Mouse (Mus musculus) gastrocnemius, postnatal 36 days (tissue): ENCODE data around the gene Emcn. TPM values are rescaled to one million over a fixed set of nuclear protein-coding genes. Genes with fewer than 3 reads are reported as not detected.

Experiments used
- DNase-seq, 2 experiments: peaks; one replicate each; pipeline ENCODE4 v3.0.0; 2022
- intact Hi-C: fragments of 180-260 bp; cut with DNase I; formaldehyde crosslinking; loops from one replicate; pipeline ENCODE4 v1.15.1; 2025
- long read RNA-seq, 2 experiments: library from polyadenylated mRNA; stranded (forward); transcript quantifications; one replicate each; pipeline ENCODE4 v2.0.0; 2021
- total RNA-seq, 2 experiments: library from RNA; stranded (reverse); gene quantifications; 2 replicates each; pipeline ENCODE4 v1.2.3; 2021

The Emcn gene
- 10 to 100 TPM in 1 of 2 experiments, 1 to 10 TPM in 1; 7.2 to 11.3 TPM for total RNA-seq
- long read RNA-seq, experiment 1, partial matches to known transcripts, result 2 of 5 reads
- long read RNA-seq, experiment 1, other reads (novel, unspliced or antisense), result 0 of 5 reads
- long read RNA-seq, experiment 2, partial matches to known transcripts, result 1 of 7 reads
- long read RNA-seq, experiment 2, other reads (novel, unspliced or antisense), result 1 of 7 reads

- DNase-seq, result no peak
- intact Hi-C loops, result no loop called here
Observed at GRCm38 (mm10) chr3:137340938-137341337, at the start of gene Emcn. Gene Emcn, plus strand, starts transcription at chr3:137341067.

- intact Hi-C loops, result no loop called here
- DNase-seq, result no peak
Observed at GRCm38 (mm10) chr3:137293174-137293591, 47.7 kb upstream of the Emcn start.

GRCm38 (mm10) chr3:137298230-137298629, 42.6 kb upstream of the Emcn start:
- no peak for DNase-seq
- intact Hi-C loops, result no loop called here

GRCm38 (mm10) chr3:137300210-137300609, 40.7 kb upstream of the Emcn start:
- intact Hi-C loops, result no loop called here

GRCm38 (mm10) chr3:137301195-137301594, 39.7 kb upstream of the Emcn start:
- intact Hi-C loops, result no loop called here
- DNase-seq, result no peak

More at GRCm38 (mm10) chr3:137300210-137300609, 40.7 kb upstream of the Emcn start:
- no peak for DNase-seq

- intact Hi-C loops, result no loop called here
Observed at GRCm38 (mm10) chr3:137302804-137303203, 38.1 kb upstream of the Emcn start.

GRCm38 (mm10) chr3:137309959-137310358, 30.9 kb upstream of the Emcn start:
- no peak for DNase-seq
- intact Hi-C loops, result no loop called here

More at GRCm38 (mm10) chr3:137302804-137303203, 38.1 kb upstream of the Emcn start:
- DNase-seq, result no peak

- intact Hi-C loops, result no loop called here
- no peak for DNase-seq
Observed at GRCm38 (mm10) chr3:137312540-137312939, 28.3 kb upstream of the Emcn start.

GRCm38 (mm10) chr3:137313775-137314362, 27.0 kb upstream of the Emcn start:
- no peak for DNase-seq
- intact Hi-C loops, result no loop called here

GRCm38 (mm10) chr3:137318371-137318770, 22.5 kb upstream of the Emcn start:
- DNase-seq, result no peak
- intact Hi-C loops, result no loop called here

- DNase-seq, result no peak
- intact Hi-C loops, result no loop called here
Observed at GRCm38 (mm10) chr3:137319950-137320349, 20.9 kb upstream of the Emcn start.

- no peak for DNase-seq
Observed at GRCm38 (mm10) chr3:137322304-137322703, 18.6 kb upstream of the Emcn start.

GRCm38 (mm10) chr3:137329898-137330297, 11.0 kb upstream of the Emcn start:
- no peak for DNase-seq

More at GRCm38 (mm10) chr3:137322304-137322703, 18.6 kb upstream of the Emcn start:
- intact Hi-C loops, result no loop called here

GRCm38 (mm10) chr3:137330950-137331349, 9.9 kb upstream of the Emcn start:
- no peak for DNase-seq
- intact Hi-C loops, result no loop called here

More at GRCm38 (mm10) chr3:137329898-137330297, 11.0 kb upstream of the Emcn start:
- intact Hi-C loops, result no loop called here

- intact Hi-C loops, result no loop called here
Observed at GRCm38 (mm10) chr3:137332531-137332930, 8.3 kb upstream of the Emcn start.

GRCm38 (mm10) chr3:137335957-137336356, 4.9 kb upstream of the Emcn start:
- no peak for DNase-seq

More at GRCm38 (mm10) chr3:137332531-137332930, 8.3 kb upstream of the Emcn start:
- no peak for DNase-seq

GRCm38 (mm10) chr3:137343446-137343845, 2.6 kb downstream of the Emcn start:
- intact Hi-C loops, result no loop called here
- no peak for DNase-seq

More at GRCm38 (mm10) chr3:137335957-137336356, 4.9 kb upstream of the Emcn start:
- intact Hi-C loops, result no loop called here

GRCm38 (mm10) chr3:137351882-137352281, 11.0 kb downstream of the Emcn start:
- no peak for DNase-seq
- intact Hi-C loops, result no loop called here

- intact Hi-C loops, result no loop called here
Observed at GRCm38 (mm10) chr3:137356697-137357096, 15.8 kb downstream of the Emcn start.

GRCm38 (mm10) chr3:137367123-137367825, 26.4 kb downstream of the Emcn start:
- intact Hi-C loops, result no loop called here
- no peak for DNase-seq

More at GRCm38 (mm10) chr3:137356697-137357096, 15.8 kb downstream of the Emcn start:
- no peak for DNase-seq

- no peak for DNase-seq
- intact Hi-C loops, result no loop called here
Observed at GRCm38 (mm10) chr3:137367826-137368325, 27.0 kb downstream of the Emcn start.
